Mouse (Mus musculus) R1 (cell line): ENCODE measurements around the gene Cd300e.
"Not testable (repeated sequence)": the region's sequence is repeated elsewhere in the genome, so short reads cannot be mapped to it uniquely, and the experiment has no call there.

ENCODE experiments used
- DNase-seq: peaks from one replicate; pipeline ENCODE4 v3.0.0-alpha.2; 2018; ENCODE audit warnings: low read depth, low spot score

Cd300e gene

DNA sequence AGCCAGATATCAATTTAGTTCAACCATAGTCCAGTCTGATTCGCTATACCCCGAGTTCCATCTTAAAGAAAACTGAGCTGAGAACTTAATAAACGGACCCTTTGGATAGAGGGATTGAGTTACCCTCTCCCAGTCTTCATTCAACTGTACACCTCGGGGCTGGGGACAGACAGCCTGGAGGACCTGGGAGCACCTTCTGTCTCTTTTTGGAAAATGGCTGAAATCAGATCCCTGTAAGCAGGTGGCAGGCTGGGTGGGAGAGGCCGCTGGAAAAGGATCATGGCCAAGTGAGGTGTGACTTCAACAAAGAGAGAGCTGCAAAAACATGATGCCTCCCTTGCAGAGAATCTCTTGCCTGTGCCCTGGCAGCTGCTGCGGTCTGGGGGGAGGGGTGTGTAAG, 20.2 kb upstream of the Cd300e start:
- no peak for DNase-seq

- DNase-seq: peak; percentile 78
Measured at GRCm38 (mm10) chr11:115081373-115081772, 19.4 kb upstream of the Cd300e start.

DNA sequence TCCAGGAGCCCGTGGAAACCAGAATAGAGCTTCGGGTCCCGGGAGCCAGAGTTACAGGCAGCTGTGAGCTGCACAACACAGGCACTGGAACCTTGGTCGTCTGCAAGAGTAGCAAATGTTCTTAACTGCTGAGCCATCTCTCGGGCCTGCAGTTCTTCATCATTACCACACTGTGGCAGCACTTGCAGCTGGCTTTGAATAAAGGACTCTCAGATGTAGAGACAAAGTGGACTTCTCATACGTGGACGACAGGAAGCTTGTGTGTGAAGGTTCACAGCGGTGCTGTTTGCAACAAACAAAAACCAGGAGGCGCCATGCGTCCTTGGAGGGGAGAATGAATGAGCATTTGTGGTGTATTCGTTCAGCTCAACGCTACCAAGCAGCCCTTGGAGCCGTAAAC, 18.9 kb upstream of the Cd300e start:
- DNase-seq: peak; percentile 88

- no peak for DNase-seq
Measured at GRCm38 (mm10) chr11:115078680-115079079, 16.7 kb upstream of the Cd300e start.

- DNase-seq: no peak
Measured at GRCm38 (mm10) chr11:115077436-115077835, 15.5 kb upstream of the Cd300e start.

DNA sequence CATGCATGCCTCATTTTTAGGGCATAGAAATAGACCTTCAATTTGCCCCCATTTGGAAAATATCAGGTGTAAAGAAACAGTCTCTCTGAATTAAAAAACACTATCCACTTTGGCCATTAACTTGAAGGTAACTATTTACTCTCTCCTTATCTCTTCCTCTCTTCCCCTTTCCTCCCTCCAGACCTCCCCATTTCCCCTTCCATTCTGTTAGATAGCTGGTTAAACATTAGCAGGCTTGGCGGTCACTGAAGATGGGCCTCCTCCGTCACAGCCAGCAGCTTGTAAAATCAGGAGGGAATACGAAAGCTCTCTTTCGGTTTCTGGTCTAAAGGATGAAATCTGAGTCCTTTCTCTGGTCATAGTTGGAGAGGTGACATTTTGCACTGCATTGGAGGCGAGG, 13.9 kb upstream of the Cd300e start:
- no peak for DNase-seq

- DNase-seq: no peak
Measured at GRCm38 (mm10) chr11:115075407-115075806, 13.4 kb upstream of the Cd300e start.

GRCm38 (mm10) chr11:115073002-115073401, 11.0 kb upstream of the Cd300e start:
- DNase-seq: no peak

DNA sequence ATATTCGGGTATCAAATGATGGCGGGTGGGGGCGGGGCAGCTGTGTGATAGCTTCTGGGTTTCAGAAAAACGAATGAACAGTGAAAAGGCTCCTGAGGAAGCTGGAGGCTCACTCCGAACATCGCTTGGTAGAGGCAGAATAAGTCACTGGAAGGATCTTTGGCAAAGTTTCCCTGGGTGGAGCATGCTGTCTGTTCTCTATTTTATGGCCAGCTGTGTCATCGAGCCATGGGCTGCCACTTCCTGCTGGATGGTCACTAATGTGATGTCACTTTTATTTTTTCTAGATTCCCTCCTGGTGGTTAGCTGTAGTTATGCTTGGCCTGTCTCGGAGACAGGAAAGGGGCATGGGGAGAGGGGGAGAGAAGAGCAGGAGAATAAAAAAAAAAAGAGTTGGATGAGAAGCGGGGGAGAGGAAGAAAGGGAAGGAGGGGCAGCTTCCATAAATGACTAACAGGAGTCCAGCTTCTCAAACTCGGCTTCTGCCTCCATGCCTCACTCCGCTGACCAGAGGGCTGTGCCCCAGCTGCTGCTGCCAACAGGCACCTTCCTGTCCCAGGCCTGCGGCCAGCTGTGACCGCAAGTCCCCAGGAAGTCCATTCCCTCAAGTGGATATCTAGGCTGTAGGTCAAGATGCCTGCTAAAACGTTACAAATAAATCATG, 9.8 kb upstream of the Cd300e start:
- DNase-seq: no peak

DNA sequence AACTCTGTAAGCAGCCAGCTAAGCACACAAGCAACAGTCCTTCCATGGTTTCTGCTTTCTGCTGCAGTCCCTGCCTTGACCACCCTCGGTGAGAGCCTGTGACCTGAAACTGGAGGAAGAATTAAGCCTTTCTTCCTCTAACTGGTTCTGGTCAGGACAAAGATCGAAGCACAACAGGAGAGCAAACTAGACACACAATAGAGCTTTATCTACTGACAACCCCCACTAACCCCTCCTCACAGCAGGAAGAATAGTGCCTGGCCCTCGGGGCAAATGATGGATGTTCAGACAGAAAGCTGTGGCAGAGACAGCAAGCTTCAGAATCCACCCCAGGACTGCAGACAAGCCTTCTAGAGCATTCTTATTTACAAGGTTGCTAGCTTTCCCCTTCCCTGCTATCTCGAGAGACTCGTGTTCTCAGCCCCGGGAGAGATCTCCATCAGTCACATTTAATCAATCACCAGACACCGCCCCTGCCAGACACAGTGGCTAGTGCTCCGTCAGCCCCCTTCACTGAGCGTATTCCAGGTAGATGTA, 9.1 kb upstream of the Cd300e start:
- peak; percentile 96 for DNase-seq

GRCm38 (mm10) chr11:115066768-115067167, 4.8 kb upstream of the Cd300e start:
- peak; percentile 29 for DNase-seq

DNA sequence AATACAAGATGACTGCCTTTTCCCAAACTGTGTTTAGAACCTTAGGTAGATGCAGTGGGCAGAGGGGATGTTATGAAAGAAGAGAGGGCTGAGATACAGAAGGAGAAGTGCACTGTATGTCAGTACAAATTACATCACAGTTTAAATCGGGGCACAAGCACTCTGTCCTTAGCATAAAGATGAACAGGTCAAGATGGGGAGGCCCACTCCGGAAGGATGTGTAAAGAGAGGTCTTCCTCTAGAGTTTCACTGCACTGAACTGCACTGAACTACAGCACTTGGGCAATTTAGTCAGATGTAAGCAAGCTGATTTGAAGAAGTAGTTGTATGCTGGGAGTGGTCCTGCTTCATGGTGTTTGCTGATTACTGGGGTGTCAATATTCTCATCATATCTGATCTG, 2.2 kb downstream of the Cd300e start:
- DNase-seq: no peak

DNA sequence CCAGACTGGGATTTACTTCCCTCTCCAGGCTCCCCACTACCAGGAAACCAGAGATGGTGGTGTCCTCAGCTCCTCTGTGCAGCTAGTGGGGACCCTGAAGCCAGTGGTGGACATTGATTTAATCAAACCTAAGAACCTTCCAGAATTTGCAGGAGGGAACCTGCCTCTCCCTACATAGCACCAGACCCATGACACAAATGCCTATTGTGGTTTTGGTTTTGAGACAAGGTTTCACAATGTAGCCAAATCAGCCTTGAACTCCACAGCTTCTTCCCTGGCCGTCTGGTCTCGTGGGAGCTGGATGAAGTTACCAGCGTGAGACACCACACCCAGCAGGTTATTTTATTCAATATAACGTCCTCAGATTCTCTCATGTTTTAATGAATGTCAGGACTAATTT, 3.3 kb downstream of the Cd300e start:
- no peak for DNase-seq

DNA sequence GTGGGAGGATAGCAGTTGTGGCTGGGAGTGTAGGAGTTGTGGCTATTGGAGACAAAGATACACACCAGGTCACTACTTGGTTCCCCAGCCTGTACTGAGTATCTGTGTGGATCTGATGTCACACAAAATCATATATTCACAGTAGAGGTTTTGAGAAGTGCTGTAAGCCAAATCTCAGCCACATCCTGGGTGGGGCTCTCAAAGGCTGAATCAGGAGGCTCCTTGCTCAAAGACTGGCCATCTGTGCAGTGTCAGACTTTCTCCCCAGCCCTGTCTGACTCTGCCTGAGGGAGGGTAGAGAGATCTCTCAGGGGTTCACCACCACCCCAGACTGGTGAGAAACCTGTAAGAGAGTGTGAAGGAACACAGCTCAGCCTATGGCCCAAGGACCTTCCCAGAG, 7.4 kb downstream of the Cd300e start:
- no peak for DNase-seq

GRCm38 (mm10) chr11:115052991-115053390, 9.0 kb downstream of the Cd300e start:
- DNase-seq: peak; percentile 97

GRCm38 (mm10) chr11:115052206-115052605, 9.8 kb downstream of the Cd300e start:
- DNase-seq: peak; percentile 90

DNA sequence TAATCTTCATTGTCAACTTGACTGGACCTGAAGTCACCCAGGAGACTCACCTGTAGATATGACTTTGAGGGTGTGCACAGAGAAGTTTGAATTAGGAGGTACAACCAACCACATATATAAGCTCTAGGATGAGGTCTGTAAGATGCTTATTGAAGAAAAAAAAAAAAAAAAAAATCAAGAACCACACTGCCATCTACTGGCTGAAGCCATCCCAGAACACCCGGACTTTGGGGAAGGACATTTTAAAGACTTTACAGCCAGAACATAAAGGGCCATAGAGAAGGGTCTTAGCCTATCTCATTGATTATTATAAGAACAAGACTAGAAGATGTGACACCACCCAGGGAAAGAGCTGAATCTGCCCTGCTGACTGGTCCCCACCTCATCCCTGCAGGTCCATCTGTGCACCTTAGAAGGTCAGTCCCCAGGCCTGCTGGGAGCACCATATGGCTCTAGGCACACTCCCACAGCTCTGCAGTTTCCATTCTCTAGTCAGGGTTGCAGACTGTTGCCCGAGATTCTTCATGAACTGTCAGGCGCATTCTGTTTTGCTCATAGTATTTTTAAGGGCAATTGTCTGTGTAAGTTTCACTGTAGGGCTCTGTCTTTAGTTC, 12.6 kb downstream of the Cd300e start:
- DNase-seq: peak; percentile 46

GRCm38 (mm10) chr11:115048259-115048658, 13.7 kb downstream of the Cd300e start, which contains the start of gene Cd300ld3:
Gene Cd300ld3, minus strand, starts transcription at chr11:115048409.
- DNase-seq: no peak

- DNase-seq: not testable (repeated sequence)
Measured at GRCm38 (mm10) chr11:115037669-115038068, 24.3 kb downstream of the Cd300e start, which contains the start of gene Cd300ld5. Gene Cd300ld5, minus strand, starts transcription at chr11:115037769.

DNA sequence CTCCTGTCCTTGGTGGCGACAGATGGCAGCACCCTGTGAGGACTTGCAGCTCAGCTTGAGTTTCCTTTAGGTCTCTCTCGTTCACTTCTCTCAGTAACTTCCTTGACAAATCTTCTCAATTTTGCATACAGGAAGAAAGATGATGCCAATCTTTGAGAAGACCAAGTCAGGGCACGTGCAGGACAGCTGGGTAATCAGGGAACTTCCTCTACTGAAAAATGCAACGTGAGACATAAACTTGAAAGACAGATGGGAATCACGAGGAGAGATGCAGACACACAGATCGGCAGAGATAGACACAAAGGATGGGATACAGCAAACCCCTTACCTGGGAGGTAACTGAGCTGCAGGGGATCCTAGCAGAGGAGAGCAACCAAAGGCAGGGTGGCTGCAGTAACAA, 35.1 kb downstream of the Cd300e start, which contains the start of gene Cd300ld4:
Gene Cd300ld4 (minus strand): TSS at position 101 of the 400 bp plus-strand sequence.
- not testable (repeated sequence) for DNase-seq

DNA sequence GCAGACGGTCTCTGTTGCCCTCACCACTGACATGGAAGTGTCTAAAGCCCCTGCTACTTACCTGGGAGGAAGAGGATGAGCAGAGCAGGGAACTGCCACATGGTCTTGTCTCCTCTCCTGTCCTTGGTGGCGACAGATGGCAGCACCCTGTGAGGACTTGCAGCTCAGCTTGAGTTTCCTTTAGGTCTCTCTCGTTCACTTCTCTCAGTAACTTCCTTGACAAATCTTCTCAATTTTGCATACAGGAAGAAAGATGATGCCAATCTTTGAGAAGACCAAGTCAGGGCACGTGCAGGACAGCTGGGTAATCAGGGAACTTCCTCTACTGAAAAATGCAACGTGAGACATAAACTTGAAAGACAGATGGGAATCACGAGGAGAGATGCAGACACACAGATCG, 45.9 kb downstream of the Cd300e start, which contains the start of gene Cd300ld2:
Gene Cd300ld2 (minus strand): TSS at position 101 of the 400 bp plus-strand sequence.
- DNase-seq: not testable (repeated sequence)

DNA sequence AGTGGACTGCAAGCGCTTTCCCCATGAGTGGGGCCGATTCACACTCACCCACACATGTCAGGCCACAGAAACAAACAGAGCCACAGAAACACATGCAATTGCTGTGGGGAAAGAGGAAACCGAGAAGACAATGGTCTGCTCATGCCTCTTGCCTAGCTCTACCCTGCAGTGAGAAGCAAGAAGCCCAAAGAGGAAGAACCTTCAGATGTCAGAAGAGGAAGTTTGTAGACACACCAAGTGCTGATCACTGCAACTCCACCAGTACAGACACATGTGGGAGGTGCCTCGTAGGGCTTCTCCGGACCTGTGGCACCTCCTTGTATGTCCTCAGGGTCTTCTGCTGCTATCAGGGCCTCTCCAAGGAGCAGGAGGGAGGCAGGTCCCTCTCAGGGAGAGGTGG, 57.9 kb downstream of the Cd300e start:
- DNase-seq: no peak
